Mouse (Mus musculus) frontal cortex, adult 2 months (tissue): ENCODE results near the gene Trim75. TPM values are rescaled to one million over a fixed set of nuclear protein-coding genes. Genes with fewer than 3 reads are reported as not detected.
"Not testable (repeated sequence)": the region's sequence is repeated elsewhere in the genome, so short reads cannot be mapped to it uniquely, and the experiment has no call there.

Experiments
- DNase-seq, 2 experiments: peaks; one replicate each; pipeline ENCODE4 v3.0.0; 2022; ENCODE audit warnings: low spot score in 1 of 2; ENCODE audit errors: extremely low spot score in 1 of 2
- polyA plus RNA-seq: library from polyadenylated mRNA; depleted of rRNA; stranded (reverse); fragments of >200 nt; gene quantifications from 2 replicates; pipeline ENCODE4 v1.2.3, GENCODE M21; 2012; rRNA removed

The Trim75 gene
- not detected in 2 replicates for polyA plus RNA-seq

DNA sequence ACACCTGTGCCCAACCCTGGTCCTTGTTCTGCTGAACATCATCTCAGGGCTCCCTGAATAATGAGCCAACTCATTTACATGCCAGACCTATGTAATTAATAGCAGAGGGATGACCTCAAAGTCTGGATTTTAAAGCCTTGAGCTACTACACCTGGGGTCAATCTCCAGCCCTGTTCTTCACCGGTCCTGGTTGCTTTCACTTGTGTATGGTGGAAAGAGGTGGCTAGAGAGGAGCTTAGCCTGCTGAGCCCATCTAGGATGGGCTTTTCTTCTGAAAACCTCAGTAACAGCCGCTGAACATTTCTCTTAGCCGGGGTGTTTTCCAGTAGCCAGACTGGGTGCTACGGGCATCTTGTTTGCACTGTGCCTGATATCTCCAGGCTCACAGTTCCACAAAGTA is at the start of gene Trim75:
Gene Trim75, minus strand, starts transcription at position 101 of the 400 bp plus-strand sequence.
- DNase-seq: no peak

DNA sequence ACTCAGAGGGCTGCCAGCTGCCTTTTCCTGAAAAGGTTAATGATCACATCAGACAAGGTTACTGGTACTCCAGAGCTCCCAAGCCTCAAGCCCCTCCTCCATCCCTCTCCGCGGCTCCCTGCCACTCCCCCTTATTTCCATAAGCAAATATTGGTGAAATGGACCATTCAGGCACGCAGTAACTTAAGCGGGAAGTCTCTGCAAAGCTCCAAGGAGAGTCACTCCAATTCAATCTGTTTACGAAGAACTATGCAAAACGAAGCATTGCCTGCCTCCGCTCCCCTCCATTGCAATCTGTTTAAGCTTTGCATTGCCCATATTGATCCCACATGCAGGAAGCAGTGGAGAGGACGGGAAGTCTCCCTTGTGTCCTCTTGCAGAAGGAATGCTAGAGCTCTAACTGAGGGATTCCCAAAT is 49.5 kb upstream of the Trim75 start, which contains the start of gene Apela:
Gene Apela, minus strand, starts transcription at position 220 of the 417 bp plus-strand sequence.
- no peak for DNase-seq

DNA sequence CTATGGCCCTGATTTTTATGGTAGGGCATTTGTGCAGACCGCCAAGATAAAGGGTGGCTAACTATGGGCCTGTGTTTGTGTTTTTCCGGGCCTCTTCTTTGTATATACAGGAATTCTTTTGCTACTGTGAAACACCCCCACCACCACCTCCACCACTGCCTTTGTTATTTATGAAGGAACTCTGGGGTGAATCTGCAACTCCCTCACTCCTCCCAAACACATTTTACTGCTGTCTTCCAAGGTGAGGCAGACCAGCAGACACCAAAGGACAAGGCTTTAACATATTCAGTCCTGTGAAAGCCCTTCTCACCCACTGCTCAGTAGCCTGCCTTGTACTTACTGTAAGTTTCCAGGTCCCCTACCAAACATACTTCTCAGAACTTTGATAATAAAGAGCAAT is 46.5 kb upstream of the Trim75 start:
- no peak for DNase-seq

DNA sequence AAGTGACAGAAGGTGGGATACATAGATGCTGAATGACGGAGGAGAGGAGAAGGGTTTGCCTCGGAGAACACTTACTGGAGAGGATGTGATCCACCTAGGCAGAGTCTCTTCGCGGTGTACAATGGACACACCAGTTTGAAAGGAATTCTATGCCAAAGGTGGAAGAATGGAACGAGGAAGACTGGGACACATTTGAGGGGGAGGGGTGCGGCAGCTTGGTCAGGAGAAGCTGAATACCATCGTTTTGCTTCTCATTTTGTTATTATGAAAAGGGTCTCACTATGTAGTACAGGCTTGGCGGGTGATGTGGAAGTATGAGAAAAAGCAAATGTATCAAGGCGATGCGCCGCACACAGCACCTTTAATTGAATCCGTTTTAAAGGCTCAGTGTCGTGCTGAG is 45.4 kb upstream of the Trim75 start:
- DNase-seq: no peak

DNA sequence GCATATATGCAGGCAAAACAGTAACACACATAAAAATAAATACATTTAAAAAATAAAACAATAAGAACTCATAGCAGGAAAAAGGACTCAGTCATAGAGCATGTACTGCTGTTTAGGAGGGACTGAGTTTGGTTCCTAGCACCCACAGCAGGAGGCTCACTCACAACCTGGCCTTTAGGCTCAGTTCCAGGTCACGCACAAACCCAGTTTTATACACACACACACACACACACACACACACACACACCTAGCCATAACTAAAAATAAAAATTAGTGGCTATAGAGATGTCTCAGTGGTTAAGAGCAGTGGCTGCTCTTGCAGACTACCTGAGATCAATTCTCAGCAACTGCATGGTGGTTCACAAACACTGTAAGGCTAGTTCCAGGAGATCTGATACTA is 44.5 kb upstream of the Trim75 start:
- DNase-seq: no peak

DNA sequence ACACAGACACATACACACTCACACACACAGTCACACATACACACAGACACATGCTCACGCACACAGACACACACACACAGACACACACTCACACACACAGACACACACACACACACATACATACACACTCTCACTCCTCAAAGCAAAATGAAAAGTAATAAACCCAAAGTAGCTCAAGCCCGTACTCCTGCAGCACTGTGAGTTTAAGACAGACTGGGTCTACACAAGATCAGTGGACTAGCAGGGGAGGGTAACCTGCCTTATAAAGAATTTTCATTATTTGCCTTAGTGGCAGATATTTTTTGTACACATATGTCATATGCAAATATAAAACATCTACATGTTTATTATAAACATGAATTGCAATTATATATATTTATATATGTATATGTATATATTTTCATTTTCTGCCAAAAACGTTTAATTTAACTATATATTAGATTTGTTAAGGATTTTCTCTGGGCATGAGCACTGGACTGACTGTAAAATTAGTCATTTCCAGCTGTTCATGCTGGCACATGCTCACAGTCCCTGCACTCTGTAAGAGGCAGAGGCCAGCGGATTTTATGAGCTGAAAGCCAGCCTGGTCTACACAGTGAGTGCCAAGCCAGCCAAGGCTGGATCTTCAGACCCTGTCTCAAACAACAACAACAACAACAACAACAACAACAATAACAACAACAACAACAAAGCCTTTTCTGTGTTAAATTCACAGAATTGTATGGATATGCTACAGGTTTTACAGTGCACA is 43.3 kb upstream of the Trim75 start:
- no peak for DNase-seq

DNA sequence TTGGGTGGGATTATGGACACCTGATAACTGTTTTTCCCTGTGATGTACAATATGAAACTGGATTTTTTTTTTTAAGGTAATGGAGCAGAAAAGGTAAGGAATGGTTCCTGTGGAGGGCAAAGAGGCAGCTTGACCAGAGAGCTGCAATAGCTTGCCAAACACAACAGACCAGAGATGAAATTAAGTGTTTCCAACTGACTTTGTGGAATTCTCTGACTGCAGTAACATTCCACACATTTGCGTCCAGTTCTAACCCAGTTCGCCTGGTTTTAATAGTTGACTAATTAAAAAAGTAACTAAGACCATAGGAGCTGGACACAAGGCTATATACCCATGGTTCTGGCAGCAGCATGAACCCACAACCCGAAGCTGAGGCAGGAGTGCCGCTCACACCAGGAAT is 42.1 kb upstream of the Trim75 start:
- DNase-seq: no peak

DNA sequence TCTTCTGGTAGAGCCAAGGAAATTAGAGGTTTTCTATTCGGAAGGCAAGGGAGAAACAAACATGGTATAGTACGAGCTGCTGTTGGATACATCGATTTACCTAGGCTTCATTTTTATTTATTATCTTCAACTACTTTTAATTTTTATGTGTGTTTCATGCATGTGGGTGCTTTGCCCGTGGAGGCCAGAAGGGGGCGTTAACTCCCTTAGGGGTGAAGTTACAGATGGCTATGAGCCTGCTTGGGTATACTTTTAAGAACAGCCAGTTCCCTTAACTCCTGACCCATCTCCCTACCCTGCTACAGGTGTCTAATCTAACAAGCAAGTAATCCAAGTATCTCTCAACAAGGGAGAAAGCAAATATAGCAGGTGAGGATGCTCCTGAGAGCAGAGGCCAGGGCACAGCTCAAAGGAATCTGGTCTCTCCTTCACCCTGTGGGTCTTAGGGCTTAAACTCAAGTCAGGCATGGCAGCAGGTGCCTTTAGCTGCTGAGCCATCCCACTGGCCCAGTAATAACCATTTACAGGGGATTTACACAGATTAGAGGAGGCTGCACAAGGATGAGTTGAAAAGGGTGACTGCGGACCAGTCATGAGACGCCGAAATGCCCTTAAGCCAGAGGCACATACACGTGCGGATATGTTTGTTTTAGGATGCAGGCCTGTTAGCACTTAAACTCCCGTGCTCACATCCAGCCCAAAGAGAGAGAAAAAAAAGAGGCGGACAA is 41.5 kb upstream of the Trim75 start:
- no peak for DNase-seq

DNA sequence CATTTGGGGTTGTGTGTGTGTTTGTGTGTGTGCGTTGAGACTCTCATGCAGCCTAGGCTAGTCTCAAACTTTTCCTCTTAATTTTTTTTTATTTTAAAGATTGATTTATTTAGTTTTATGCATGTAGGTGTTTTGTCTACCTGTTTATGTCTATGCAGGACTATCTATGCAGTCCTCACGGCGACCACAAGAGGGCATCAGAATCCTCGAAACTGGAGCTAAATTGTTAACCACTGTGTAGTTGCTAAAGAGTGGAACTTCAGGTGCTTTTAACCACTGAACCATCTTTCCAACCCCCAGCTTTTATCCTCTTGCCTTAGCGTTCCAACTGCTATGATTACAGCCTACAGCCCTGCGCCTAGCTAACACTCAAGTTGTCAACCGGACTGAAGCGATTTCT is 34.9 kb upstream of the Trim75 start:
- DNase-seq: peak; percentile 37 to 86

DNA sequence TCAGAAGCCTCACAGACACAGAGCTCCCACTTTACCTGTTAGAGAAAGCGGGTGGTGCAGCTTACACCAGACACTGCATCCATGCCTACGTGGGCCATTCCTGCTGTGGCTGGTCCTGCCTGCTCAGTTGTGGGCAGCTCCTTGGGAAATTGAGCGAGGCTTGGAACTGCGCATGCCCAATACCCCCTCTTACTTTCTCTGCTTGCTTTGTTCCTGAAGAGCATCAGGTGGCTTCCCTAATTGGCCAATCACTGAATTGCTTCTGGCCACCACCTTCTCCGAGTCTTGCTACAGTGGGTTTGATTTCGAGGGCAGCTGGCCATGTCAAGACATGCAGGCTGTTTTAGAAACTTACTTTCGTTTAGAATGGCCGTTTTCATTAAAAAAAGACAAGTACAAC is 30.8 kb upstream of the Trim75 start, which contains the start of the genes Trim61 and Trim60:
Gene Trim61, minus strand, starts transcription at position 101 of the 400 bp plus-strand sequence.
Gene Trim60, minus strand, starts transcription at position 162 of the 400 bp plus-strand sequence.
- no peak for DNase-seq

DNA sequence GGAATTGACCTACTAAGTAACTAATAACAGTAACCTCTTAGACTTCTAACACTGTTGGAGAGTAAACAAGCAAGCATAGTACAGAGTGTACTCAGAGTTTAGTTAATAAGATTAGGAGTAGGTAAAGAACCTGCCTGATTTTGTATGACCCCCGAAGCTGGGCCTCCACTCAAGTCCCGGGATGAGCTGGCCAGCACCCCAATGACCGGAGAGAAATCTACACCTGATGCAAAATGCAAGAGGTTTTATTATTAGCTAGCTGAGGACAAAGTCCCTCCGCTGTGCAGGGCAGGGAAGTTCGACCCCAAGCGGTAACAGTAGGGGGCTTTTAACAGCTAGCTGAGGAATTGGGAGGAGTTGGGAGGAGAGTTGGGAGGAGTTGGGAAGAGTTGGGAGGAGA is 20.0 kb upstream of the Trim75 start:
- not testable (repeated sequence) for DNase-seq

DNA sequence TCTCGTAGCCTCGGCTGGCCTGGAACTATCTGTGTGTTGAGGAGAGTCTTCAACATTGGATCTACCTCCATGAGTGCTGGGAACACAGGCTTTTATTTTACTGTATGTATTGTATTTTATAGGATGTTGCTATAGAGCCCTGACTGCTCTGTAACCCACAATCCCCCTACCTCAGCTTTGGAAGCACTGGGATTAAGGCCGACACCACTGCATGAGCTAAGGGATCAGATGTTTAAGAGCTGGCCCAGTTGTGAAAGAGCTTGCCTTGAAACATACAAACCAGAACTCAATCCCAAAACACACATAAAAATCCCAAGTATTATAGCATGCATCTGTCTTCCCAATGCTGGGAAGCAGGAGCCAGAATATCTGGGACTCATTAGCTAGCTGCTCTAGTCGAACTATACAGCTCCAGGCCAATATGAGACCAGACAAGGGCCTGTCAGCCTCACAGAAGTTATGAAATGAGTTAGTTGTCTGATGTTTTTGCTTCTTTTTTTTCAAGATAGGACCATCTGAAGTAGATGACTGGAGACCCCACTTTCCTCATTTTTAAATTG is 11.3 kb upstream of the Trim75 start:
- no peak for DNase-seq

DNA sequence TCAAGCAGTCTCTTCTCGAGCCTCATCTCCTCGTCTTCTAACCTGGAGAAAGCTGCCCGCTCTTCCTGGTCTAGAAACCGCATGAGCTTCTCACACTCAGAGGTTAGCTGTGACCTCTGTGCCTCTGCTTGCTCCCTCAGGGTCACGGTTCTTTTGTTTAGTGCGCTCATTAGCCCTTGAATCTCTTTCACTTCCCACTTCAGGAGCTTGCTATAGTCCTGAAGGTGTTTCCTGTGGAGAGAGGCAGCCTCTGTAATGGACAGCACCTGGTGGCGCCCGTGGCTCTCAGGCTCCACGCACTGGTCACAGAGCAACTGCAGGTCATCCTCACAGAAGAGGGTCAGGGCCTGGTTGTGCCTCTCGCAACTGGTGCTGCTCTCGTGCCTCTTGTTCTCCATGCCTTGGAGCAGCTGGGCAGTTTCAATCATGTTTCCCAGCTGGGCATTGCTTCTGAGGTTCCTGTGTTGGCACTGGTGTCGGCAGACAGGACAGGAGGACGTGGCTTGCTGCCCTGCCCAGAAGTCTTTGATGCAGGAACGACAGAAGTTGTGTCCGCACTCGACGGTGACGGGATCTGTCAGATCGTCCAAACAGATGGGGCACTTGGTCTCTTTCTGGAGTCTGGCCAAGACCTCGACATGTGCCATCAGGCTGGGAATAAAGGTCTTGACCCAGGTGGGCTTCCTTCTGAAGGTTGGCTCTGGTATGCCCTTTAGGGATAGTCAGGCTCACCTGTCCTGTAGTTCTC is 4.3 kb downstream of the Trim75 start:
- no peak for DNase-seq

DNA sequence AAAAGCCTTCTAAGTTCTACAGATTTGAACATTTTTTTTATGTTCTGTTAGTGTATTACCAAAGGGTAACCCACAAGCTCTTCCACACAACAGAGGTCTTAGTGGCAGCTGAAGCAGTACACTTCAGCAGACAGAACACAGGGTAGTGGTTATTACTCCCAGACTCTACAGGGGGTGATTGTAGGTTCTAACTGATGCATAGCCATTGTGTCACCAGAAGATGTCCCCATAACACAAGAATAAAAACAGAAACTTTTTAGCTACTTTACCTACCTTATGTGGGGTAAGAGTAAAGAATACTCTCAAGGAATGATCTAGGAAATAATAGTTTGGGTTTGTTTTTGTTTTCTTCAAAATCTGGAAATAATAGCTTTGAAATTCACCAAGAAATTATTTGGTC is 24.8 kb downstream of the Trim75 start:
- DNase-seq: no peak

DNA sequence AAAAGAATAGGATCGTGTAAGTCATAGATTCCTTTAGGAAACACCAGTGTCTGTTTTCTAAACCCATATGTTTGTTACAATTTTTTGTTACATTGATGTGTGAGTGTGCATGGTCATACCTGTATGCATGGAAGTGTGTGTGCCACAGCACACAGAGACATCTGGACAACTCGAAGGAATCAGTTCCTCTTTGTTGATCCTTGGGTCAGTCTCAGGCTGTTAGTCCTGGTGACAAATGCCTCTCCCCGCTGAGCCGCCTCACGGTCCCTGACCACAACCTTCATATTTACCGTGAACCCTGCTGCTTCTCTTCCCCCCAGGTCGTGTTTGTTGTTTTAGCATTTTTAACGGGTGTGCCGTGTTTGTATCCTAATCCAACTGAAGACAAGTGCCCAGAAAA is 28.6 kb downstream of the Trim75 start:
- DNase-seq: no peak

DNA sequence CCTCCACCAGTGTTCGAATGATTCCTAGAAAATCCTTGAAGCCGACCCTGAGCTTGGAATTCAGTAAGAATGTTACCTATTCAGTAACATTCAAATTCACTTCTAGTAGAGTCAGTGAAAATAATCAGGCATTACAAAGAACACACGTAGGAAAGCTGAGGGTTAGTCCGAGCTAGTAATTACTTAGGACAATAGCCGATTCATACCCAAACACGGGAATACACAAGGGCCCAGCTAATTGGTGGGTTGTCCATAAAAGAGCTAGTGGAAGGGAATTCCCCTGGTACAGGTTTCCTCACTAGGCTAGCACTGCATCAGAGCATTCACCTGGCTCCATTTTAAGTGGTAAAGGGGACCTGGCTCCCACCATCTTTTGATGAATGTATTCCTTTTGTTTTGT is 35.5 kb downstream of the Trim75 start:
- DNase-seq: no peak

DNA sequence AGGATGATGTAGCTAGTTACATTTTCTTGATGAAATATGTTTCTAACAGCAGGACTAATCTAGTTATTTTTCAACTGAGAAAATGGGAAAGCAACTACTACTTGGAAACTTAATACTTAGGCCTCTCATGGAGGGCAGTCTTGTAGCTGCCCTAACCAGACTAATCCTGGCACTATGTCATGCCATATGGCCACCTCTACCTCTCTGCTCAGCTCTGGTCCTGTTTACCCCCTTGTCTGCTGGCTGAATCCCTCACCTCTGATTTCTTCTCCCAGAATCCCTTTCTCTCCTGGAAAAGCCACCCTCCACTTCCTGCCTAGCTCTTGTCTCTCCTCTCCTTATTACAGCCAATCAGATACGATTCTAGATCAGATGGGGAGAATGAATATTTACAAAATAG is 39.3 kb downstream of the Trim75 start:
- DNase-seq: no peak

DNA sequence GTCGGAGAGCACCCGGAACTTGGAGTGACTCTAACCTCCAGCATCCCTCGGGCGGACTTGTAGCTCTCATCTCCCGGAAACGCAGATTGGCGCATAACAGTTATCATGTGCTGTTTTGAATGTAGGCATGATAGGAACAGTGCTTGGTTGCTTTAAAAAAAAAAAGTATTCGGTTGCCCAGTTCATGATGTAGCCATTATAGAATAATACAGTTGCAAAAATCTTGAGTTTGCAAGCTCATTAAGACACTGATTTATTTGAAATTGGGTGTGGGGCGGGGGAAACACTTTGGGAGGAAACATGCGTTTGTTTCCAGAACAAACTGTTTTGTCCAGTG is 40.0 kb downstream of the Trim75 start:
- DNase-seq: no peak

DNA sequence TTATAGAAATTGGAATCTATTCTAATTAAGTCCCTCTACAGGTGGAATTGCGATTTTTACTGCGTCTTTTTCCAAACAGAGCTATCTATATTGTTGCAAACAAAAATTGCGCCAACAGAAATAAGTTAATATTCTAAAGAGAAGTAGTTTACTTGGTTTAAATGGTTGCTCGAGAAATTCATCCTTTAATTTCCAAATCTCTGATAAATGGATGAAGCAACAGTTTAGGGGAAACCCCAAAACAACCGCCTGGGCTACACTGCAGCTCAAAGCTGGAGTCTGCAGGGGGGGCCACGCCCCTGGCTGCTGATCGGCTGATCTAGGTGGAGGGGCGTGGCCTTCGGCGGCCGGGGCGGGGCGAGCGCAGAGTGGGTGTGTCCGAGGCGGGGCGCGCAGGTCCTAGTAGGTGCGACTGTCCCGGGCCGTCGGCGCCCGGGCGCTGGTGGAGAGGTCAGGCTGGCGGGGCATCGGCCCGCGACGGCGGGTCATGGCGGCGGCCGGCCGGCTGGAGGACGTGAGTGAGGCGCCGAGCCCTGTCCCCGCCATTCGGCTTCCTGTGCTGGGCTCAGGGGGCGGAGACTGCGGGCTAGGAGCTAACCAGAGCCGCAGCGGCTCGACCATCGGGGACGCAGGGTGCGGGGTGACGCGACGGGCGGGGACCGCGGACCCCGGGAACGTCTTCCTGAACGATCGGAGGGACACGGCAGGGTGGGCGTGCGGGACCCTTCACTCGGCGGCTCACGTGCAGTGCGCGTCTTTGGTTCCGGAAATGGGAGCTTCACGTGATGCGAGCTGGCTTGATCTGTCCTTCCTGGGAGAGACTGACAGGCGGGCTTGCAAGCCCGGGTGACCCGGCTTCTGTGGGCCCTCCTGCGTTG is 40.6 kb downstream of the Trim75 start, which contains the start of gene Tmem192:
Gene Tmem192, plus strand, starts transcription at position 366 of the 878 bp plus-strand sequence.
- DNase-seq: peak; percentile 86 to 95

DNA sequence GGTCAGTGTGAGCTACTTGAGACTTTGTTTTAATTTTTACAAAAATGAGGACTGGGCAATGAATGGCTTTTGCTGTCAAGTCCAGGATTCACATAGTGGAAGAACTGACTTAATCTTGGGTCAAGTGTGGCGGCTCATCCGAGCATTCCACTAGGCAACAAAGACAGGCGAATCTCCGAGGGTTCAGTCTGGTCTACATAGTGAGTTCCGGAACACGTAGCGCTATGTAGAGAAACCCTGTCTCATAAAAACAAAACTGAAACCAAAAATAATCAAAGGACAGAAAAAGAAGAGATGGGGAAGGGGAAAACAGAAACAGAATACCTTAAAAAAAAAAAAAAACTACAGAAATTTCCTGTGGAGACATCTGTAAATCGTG is 41.2 kb downstream of the Trim75 start:
- DNase-seq: no peak
